Mouse (Mus musculus): ENCODE results near the gene Olfr320.
"Not testable (repeated sequence)": the region's sequence is repeated elsewhere in the genome, so short reads cannot be mapped to it uniquely, and the experiment has no call there.

Olfr320 gene

GRCm38 (mm10) chr11:58680799-58681198, at the start of gene Olfr320:
Olfr320 (plus strand) TSS chr11:58681099.
- no peak for DNase-seq (ENCODE audit: low read depth, low spot score)

- DNase-seq (ENCODE audit: low read depth, low spot score): no peak
These were observed 46.0 kb upstream of the Olfr320 start for GRCm38 (mm10) chr11:58634878-58635277.

GRCm38 (mm10) chr11:58636376-58636977, 44.4 kb upstream of the Olfr320 start:
- DNase-seq (ENCODE audit: low read depth, low spot score): no peak

- no peak for DNase-seq (ENCODE audit: low read depth, low spot score)
These were observed 42.7 kb upstream of the Olfr320 start for GRCm38 (mm10) chr11:58638176-58638701.

GRCm38 (mm10) chr11:58640272-58640867, 40.5 kb upstream of the Olfr320 start, which contains the start of gene Trim58:
Trim58 (plus strand) TSS chr11:58640465.
- DNase-seq (ENCODE audit: low read depth, low spot score): no peak

GRCm38 (mm10) chr11:58641057-58641456, 39.8 kb upstream of the Olfr320 start:
- no peak for DNase-seq (ENCODE audit: low read depth, low spot score)

- no peak for DNase-seq (ENCODE audit: low read depth, low spot score)
These were observed 39.1 kb upstream of the Olfr320 start for GRCm38 (mm10) chr11:58641638-58642358.

- no peak for DNase-seq (ENCODE audit: low read depth, low spot score)
These were observed 37.5 kb upstream of the Olfr320 start for GRCm38 (mm10) chr11:58643350-58643749.

GRCm38 (mm10) chr11:58655151-58655550, 25.7 kb upstream of the Olfr320 start:
- no peak for DNase-seq (ENCODE audit: low read depth, low spot score)

- DNase-seq (ENCODE audit: low read depth, low spot score): no peak
These were observed 22.3 kb upstream of the Olfr320 start, which contains the start of gene Olfr322 for GRCm38 (mm10) chr11:58658596-58658995. Olfr322 (plus strand) TSS chr11:58658782.

- DNase-seq (ENCODE audit: low read depth, low spot score): no peak
These were observed 11.6 kb upstream of the Olfr320 start for GRCm38 (mm10) chr11:58669252-58669651.

GRCm38 (mm10) chr11:58671825-58672224, 9.1 kb upstream of the Olfr320 start:
- no peak for DNase-seq (ENCODE audit: low read depth, low spot score)

GRCm38 (mm10) chr11:58698862-58699261, 18.0 kb downstream of the Olfr320 start, which contains the start of gene Olfr319:
Olfr319 (plus strand) TSS chr11:58699162.
- DNase-seq (ENCODE audit: low read depth, low spot score): no peak

- no peak for DNase-seq (ENCODE audit: low read depth, low spot score)
These were observed 28.2 kb downstream of the Olfr320 start for GRCm38 (mm10) chr11:58709086-58709485.

GRCm38 (mm10) chr11:58717723-58718122, 36.8 kb downstream of the Olfr320 start:
- DNase-seq (ENCODE audit: low read depth, low spot score): not testable (repeated sequence)

GRCm38 (mm10) chr11:58719701-58720100, 38.8 kb downstream of the Olfr320 start:
- no peak for DNase-seq (ENCODE audit: low read depth, low spot score)

- DNase-seq (ENCODE audit: low read depth, low spot score): no peak
These were observed 43.0 kb downstream of the Olfr320 start, which contains the start of gene Olfr318 for GRCm38 (mm10) chr11:58723914-58724313. Olfr318 (minus strand) TSS chr11:58724014.

- not testable (repeated sequence) for DNase-seq (ENCODE audit: low read depth, low spot score)
These were observed 47.2 kb downstream of the Olfr320 start for GRCm38 (mm10) chr11:58727896-58728650.

GRCm38 (mm10) chr11:58733372-58733771, 52.5 kb downstream of the Olfr320 start:
- no peak for DNase-seq (ENCODE audit: low read depth, low spot score)

Data from retina, adult 2 months (tissue).